Mouse (Mus musculus) CD4-positive helper T cell, adult 2 months (primary cell): ENCODE measurements around the gene Cbx8.

Experiments used
- DNase-seq: peaks from one replicate; pipeline ENCODE4 v3.0.0-alpha.2; 2012; ENCODE audit warnings: low read depth, missing footprints, low spot score

The Cbx8 gene

GRCm38 (mm10) chr11:119040600-119041324 is at the start of gene Cbx8:
Cbx8 (minus strand) TSS chr11:119040969.
- peak; percentile 100 for DNase-seq

- no peak for DNase-seq
These were observed 49.5 kb upstream of the Cbx8 start for GRCm38 (mm10) chr11:119090076-119090960.

- DNase-seq: peak; percentile 75
These were observed 48.7 kb upstream of the Cbx8 start for GRCm38 (mm10) chr11:119089235-119090075.

GRCm38 (mm10) chr11:119088391-119089234 is 47.8 kb upstream of the Cbx8 start:
- peak; percentile 45 for DNase-seq

DNA sequence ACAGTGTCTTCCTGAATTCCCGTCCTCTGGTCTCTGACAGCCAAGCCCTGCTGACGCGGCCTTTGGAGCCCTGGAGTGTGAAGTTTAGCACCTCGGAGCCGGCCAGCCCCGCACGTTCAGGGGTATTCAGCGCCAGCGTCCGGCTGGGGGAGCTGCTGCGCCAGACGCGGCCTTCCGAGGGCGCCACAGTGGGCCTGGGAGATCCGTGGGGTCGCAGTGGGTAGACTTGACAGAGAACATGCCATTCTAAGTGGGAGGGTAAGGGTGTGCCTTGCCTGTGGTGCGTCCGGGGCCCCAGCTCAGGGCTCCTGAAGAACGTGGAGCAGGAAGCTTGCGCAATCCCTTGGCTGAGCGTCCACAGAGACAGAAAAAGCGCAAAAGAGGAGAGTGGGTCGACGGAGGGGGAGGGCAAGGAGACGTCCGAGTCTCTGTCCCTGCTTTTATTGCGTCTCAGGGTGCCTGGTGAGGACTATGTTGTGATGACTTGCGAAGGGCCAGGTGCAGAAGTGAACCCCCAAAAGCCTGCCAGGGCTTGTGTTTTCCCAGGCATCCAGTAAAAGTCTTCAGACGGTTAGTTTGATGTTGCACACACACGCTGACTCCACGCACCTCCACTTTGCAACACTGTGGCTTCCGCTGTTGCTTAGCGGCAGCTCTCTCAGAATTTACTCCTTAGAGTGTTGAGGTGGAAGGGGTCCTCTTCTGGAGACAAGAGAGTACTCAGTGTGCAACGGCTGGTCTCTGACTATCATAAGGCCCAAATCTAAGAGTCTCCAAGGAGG is 46.7 kb upstream of the Cbx8 start:
- peak; percentile 55 for DNase-seq

GRCm38 (mm10) chr11:119086144-119086971 is 45.6 kb upstream of the Cbx8 start, which contains the start of gene Cbx4:
Cbx4 (minus strand) TSS chr11:119086221.
- DNase-seq: peak; percentile 97

DNA sequence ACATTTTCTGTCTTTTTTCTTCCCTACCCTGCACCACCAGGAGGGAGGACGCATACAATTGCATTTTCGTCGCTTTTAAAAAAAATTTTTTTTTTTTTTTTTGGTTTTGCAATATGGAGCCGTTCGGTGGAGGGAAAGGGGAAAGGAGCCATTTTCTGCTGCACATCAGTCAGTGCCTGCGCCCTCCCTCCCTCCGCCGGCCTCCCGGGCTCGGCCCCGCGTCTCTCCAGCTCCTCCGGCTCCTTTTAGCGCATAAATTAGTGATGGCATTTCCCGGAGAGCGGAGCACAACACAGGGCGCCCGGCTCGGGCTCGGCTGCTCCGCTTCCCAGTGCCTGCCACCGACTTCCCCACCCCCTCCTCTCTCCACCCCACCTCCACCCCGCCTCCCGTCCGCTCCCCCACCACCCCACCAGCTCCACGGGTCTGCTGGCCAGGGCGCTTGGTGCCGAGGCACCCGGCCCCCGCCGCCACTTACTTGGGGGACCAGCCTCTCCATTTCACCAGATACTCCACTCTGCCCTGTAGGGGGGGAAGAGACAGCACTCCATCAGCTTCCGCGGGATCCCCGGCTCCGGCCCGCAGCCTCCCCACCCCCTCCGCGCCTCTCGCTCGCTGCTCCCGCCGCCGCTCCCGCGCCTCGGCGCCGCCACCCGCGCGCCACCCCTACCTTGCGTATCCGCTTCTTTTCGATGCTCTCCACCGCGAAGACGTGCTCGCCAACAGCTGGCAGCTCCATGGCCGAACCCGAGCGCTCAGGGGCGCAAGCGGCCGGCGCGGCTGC is 44.7 kb upstream of the Cbx8 start:
- DNase-seq: peak; percentile 83

DNA sequence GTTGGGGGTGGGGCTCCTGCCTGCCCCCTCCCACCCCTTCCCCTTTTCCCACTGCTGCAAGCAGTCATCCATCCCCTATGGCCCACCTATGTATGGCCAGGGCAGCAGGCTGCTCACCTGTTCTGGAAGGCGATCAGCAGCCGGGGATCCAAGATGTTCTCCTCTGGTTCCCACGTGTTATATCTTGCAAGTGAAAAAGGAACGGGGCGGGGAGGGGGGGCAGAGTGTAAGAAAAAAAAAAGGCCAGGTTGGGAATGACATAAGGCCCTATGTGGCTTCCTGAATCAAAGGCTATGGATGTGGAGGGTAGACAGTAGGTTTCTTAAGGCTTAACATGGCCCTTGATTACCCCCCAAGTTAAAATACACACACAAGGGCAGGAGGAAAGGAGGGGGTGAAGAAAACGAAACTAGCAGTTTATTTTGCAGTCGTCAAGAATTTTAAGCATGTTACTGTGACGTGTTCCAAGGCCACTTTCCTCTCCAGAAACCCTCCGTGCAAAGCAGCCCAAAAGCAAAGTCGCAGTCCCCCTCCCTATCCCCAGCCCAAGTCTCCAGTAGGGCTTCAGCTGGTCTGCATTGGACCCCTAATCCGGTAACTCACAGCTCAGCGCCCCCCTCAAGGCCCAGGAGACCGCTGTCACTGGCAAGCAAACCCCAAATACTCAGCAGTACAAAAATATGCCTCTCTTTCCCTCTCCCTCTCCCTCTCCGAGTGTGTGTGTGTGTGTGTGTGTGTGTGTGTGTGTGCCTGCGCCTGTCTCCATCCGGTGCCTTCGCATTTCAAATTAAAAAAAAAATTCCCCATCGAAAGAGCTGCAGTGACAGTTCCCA is 43.9 kb upstream of the Cbx8 start:
- DNase-seq: peak; percentile 70

DNA sequence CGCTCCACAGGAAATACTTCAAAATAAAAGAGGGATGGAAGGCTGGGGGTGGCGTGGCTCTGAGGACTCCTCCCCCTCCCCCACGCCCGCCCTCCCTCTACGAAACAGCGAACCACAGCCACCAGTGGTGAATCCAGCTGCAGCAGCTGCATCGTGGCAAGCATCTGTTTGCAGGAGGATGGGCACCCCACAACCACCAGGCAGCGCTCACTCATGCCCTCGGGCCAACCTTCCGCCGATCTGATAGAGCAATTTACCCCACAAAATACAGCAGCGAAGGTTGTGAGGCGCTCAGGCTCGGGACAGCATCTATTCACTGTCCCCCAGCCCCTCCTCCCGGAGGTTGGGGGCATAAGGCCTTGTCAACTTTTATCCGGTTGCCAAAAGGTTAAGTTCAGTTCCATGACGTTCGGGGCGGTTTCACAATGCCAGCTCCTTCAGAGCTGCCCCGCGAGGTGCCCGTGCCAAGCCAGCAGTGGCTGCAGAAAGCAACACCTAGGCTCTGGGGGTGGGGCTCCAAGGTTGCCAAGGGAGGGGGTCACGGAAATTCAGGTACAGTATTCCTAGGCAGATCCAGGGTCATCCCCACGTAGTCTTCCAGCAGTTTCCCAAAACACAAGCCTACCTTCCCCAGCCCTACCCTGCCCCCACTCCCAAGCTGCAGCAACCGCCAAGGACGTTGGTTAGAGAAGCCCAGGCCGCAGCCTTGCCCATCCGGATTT is 43.1 kb upstream of the Cbx8 start:
- peak; percentile 87 for DNase-seq

- peak; percentile 74 for DNase-seq
These were observed 42.1 kb upstream of the Cbx8 start for GRCm38 (mm10) chr11:119082638-119083599.

- peak; percentile 56 for DNase-seq
These were observed 41.3 kb upstream of the Cbx8 start for GRCm38 (mm10) chr11:119081839-119082637.

DNA sequence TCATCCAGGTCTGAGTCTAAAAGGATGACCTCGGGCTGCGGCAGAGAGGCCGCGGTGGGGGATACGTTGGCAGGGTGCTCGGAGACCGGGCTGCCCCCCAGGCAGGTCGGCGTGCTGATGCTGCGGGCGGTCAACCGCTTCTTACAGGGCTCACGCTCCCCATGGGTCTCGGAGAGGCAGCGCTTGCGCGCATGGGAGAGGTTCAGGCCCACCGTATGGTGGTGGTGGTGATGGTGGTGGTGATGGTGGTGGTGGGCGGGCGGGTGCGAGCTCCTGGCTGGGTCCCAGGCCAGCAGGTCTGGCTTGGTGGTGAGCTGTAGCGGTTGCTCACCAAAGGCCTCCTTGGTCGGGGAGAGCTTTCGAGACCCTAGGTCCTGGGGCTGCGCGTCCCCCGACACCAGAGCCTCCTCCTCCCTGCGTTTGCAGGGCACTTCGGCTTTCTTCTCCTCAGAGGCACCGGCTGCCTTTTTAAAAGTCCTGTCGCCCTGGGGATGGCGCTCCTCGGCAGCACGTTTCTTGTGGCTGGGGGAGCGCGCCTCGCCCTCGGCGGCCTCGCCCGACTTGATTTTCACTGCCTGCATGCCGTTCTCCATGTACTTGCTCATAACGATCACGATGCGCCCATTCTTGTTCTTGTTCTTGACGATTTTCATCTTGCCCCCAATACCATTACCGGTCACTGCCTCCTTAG is 40.5 kb upstream of the Cbx8 start:
- DNase-seq: no peak

- DNase-seq: no peak
These were observed 39.8 kb upstream of the Cbx8 start for GRCm38 (mm10) chr11:119080461-119081147.

DNA sequence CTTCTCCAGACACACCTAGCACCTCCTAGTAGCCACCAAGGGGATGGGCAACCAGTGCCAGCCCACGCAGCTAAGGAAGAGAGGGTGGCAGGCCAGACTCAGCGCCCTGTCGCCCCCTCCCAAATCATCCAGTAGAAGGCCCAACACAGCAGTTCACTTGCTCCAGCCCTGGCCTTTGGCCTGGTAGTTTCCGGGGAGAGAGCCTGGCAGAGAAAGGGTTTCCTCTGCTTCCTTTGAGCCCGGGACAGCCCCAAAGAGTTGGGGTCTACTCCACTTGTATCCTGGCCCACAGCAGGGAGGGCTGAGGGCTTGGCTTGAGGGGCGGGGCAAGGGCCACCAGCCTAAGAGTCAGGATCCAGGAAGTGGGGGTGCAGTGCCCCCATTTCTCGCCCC is 38.7 kb upstream of the Cbx8 start:
- no peak for DNase-seq
